Mouse (Mus musculus) embryonic fibroblast, embryonic 13.5 days (primary cell): ENCODE results near the gene Adgra3.

Experiments used
- CTCF ChIP-seq: IDR thresholded peaks from 2 replicates; pipeline ENCODE4 v1.5.1; 2011; ENCODE audit warnings: mild to moderate bottlenecking, control low read depth, low read length, moderate library complexity, borderline replicate concordance; ENCODE audit not compliant: insufficient read depth
- POLR2A ChIP-seq: IDR thresholded peaks from 2 replicates; pipeline ENCODE4 v1.6.1; 2011; ENCODE audit warnings: low read depth, mild to moderate bottlenecking, control low read depth, low read length, moderate library complexity

GRCm38 (mm10) chr5:49988015-49988798 lies 70.6 kb downstream of the Adgra3 start:
- no peak for TF ChIP-seq CTCF
- no peak for TF ChIP-seq POLR2A
